Mouse (Mus musculus) ES-Bruce4 (cell line): ENCODE data around the gene Mrpl28.

Experiments used
- CTCF ChIP-seq: IDR thresholded peaks from one replicate; pipeline ENCODE4 v1.8.1; 2011; ENCODE audit warnings: low read depth, low read length
- POLR2A ChIP-seq: IDR thresholded peaks from one replicate; pipeline ENCODE4 v1.8.1; 2011; ENCODE audit warnings: low read length; ENCODE audit not compliant: insufficient read depth

DNA sequence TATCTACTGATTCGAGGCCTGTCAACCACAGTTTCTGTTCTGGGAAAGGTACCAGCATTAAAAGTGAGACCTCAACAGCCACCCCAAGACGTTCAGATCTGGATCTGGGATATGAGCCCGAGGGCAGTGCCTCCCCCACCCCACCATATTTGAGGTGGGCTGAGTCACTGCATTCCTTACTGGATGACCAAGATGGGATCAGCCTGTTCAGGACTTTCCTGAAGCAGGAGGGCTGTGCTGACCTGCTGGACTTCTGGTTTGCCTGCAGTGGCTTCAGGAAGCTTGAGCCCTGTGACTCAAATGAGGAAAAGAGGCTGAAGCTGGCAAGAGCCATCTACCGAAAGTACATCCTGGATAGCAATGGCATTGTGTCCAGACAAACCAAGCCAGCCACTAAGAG, 19.5 kb downstream of the Mrpl28 start:
- no peak for TF ChIP-seq POLR2A
- no peak for TF ChIP-seq CTCF
